Mouse (Mus musculus) T-cell, adult 2 months (primary cell): ENCODE measurements around the gene Satb2.

Source experiments
- DNase-seq: peaks from one replicate; pipeline ENCODE4 v3.0.0; 2022; ENCODE audit warnings: low spot score

The Satb2 gene

DNA sequence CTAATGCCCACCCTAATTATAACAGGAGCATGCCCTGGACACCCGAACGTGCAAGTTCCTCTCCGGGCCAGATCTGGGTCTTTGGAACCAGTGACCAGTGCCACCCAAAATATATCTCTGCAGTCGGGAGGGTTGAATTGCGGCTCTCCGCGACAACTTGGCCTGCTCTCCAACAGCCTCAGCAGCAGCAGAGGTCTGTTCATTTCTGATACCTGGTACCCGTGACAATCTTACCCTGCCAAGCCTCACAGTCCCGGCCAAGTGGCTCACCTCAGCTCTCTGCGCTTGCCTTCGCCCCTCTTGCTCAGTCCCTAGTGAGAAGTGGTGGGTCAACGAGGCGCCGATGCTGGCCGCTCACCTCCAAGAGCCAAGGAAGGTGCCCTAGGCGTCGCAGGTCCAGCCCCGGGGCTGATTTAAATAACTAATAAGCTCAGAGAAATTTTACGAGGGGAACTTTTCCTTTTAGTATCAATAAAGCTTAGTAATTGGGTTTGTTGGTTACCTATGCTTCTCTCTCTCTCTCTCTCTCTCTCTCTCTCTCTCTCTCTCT is at the start of gene Satb2:
TSS of gene Satb2 (minus strand) at position 500 of the 550 bp plus-strand sequence.
- DNase-seq = no peak

DNA sequence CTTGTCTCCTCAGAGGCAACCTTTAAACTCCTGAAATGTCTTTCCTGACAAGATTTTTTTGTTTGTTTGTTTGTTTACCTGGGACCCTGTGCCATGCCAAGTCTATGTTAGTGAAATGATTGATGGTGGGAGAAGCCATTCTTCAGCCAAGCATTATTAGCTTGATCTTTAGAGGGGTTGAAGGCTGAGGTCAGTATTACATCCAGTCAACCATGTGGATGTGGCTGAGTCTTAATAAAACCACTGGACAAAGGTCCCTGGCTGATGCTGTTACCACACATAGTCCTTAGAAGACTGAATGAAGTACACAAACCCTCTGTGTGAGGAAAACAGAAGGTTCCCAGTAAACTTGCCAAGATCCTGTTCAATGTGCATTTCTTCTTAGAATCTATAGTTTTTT is 40.5 kb upstream of the Satb2 start:
- DNase-seq = no peak

DNA sequence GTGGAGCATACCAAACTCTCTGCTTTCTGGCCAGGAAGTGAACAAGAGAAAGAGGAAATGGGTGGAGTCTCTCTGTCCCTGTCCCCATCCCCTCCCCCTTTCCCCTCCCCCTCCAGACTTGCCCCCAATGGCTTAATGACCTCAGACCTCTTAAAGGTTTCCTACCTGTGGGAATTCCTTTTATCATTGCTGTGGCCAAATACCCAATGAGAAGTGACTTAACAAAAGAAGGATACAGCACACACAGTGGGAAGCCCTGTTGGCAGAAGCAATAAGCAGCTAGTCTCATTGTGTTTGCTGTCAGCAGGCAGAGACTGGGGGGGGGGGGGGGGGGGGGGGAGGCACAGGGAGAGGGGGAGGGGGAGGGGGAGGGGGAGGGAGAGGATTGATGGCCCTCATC is 35.4 kb upstream of the Satb2 start:
- DNase-seq = no peak

DNA sequence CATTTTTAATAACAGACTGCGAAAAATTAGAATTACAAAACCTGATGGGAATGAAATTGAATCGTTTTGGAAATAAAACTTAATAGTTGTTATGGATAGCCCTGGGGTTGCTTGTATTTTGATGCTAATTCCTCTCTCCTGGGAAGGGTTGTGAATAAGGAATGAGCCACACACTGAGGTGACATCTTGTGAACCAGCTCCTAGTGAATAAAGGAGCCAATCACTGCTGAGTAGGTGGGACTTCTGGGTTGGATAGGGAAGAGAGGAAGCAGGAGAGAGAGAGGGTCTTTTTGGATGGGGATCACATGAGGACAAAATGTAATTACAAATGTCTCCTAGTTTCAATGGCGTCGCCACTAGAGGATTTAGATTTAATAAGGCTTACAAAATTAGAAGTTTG is 30.7 kb upstream of the Satb2 start:
- DNase-seq = no peak

DNA sequence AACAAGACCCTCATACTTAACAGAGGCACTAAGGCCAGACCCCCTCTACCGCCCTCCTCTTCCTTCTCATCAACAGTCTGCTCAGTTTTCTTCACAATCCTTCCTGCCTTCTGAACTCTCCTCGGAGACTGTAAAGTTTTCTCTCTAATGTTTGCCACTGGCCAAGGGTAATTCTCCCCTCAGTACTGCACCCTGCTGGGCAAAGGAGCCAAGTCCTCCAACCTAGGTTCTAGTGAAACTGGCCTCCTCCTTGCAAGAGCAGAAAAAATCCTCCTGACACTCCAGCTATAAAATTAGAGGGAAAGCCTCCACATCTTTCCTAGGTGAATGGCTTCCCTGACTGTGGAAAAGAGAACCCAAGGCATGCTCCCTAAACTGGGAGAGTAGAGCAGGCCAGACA is 16.6 kb upstream of the Satb2 start:
- DNase-seq = no peak

DNA sequence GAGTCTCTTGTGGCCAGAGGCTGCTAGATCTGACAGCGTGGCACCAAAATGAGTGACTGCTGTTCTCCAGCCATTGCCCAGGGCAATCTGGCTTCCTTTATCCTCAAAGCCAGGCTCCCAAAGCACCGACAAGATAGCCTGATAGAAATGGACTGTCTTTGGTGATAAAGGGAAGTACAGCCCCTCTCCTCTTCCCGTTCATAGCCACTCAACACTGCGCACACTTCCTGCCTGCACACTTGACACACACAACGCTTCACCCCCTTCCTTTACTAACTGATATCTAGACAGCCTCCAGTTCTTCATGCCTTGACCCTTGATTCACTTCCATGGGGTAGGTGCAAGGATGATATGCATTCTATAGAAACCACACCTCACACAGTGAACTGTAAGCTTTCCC is 13.9 kb upstream of the Satb2 start:
- DNase-seq = no peak

DNA sequence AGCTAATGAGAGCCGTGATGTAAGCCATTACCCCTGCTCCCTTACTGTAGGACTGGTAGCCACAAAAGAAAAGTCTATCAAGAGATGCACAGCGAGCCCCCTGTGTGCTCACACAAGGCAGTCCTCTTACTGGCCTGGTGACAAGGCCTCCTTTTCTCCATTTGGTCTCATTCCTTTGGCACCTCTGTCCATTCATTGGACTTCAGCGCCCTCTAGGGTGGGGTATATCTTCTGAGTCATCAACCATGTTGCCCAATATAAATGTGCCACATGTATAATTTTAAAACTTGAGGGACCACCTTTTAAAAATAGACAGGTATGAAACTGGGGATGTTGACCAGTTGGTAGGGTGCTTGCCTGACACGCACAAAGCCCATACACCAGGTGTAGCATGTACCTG is 13.2 kb upstream of the Satb2 start:
- no peak for DNase-seq

DNA sequence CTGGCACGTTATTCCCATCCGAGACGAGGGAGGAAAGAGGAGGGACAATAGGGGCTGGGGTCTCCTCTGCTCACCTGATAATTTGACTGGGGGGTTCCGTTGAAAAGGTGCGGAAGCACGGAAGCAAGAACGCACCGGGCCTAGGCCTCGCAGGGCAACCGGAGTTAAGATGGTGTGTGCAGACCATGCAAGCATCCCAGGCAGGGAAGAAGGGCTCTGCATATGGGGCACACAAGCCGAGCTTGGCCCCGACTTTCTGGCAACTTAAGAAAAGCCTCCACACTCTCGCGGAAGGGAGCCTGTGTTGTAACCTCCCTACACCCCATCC is 6.0 kb upstream of the Satb2 start:
- no peak for DNase-seq

DNA sequence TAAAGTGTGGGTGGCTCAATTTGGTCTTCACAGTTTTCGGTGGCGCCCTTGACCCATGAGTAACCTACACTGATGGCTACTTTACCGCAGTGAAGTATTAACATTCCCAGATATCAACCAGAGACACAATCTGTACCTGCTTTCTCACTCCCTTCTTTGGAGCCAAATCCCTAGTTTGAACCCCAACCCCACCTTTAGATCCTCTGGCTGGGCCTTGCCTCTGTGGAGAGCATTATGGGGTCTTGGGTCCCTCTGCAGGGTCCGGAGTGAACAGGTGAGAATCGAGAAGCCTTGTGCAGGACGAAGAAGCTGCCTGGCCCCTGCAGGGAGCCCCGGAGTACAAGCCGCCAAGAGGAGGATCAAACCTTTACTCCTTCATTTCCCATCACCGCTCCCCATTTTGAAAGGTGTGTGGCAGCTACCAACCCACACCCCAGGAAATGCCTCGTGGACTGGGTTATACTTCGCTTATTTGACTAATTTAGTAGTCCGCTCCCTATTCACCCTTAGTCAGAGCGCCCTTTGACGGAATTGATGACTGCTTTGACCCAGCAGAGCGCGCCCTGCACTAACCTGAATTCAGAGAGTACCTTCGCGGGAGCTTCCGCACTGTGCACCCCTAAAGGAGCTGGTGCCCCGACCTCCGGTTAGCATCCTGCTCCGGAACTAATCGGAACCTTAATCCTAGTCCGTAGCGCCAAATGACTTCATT is 5.5 kb upstream of the Satb2 start:
- DNase-seq = no peak

DNA sequence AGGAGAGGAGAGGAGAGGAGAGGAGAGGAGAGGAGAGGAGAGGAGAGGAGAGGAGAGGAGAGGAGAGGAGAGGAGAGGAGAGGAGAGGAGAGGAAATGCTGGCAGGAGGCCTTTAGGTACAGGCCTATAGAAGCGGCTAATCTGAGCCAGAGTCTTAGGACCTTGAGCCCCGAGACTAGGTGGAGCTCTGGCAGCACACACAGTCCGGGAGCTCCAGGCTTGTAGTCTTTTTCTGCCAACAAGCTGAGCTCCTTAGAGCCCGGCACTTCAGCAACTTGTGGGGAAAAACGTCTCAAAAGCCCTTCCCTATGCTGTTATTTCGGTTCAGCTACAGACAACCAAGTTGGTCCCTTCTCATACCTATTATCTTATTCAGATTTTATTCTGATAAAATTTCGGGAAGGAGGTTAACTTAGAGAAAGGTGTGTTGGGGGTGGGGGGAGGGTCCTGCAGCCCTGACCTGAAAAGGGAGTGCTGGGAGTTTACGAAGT is 4.7 kb upstream of the Satb2 start:
- DNase-seq = no peak

DNA sequence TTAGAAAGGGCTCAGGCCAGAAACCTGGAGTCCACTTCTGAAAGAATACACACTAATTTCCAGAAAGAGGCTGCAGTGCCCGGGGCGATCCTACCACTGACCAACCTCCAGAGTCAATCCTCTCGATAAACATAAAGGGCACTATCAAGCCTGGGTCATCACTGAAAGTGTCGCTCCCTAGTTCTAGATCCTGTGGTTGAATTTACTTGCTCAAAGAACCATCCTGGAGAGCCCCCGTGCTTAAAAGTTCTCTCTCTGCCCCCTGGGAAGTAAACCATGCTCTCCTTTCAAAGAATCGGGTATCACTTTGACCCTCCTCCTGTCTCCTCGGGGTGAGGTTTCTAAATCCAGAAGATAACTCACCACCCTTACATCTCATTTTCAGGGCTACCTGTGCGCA is 4.2 kb upstream of the Satb2 start:
- no peak for DNase-seq

DNA sequence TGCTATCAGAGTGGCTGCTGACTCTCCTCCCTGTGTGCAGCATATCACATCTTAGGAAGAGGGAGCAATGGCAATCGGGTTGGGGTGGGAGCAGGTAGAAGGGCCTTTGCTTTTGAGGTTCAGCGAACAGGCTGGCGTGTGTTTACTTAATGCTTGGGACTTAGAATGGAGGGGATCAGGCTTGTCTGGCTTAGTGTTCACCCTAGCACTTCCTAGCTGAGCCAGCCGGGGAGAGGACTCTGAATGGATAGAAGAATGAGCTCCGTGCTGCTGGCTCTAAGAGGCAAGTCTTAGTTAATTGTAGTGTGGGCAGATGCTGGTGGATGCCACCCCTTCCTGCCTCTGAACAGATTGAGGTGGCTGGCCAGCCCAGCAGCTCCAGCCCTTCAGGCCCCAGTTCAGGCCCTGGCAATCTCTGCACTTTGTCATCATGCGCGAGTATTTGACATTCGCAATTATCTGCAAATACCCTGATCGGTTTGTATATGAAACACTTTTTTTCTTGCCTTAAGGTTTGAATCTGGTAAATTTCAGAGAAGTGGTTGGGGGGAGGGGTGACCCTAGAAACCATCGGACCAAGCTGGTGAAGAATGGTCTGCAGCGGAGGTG is 3.6 kb upstream of the Satb2 start:
- no peak for DNase-seq

DNA sequence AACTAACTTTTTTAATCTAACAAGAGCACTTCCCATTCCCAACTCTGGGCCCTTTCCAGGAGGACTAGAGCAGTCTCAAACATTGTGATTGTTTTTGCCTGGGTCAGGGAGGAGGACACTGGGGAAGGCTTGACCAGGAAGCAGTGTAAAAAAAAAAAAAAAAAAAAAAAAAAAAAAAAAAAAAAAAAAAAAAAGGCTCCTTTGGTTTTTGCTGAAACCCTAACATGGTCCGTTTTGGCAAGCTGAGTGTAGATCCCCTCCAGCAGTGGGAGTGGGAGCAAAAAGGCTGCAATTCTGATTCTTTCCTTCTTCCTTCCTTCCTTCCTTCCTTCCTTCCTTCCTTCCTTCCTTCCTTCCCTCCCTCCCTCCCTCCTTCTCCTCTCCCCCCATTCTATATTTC is 3.1 kb upstream of the Satb2 start:
- no peak for DNase-seq

DNA sequence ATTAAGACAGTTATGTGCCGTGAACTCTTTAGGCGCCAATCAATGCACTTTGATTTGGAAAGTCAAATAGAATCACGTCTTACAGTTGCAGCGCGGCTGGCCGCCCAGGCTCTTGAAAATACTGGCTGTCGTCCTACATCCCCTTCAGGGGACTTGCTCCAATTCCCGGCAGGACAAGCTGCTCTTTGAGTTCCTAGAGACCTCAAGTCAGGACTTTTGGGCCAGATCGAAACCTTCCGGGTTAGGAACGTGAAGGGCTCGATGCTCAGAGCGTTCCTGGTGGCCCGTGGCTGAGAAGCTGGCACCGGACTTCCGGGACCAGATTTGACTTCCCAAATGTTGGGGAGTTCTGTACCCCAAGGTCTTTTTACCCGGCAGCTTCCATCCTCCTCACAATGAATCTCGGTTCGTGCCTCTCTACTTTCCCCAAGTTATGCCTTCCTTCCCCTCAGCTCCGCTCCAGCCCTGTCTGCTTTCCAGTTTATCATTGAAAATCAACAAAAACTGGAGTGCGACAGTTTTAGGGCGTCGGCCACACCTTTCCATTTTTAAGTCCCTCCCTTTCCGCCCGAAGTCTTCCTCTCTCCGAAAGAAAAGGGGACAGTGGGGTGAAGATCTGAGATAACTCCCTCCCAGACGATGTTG is 2.3 kb upstream of the Satb2 start:
- DNase-seq = no peak

DNA sequence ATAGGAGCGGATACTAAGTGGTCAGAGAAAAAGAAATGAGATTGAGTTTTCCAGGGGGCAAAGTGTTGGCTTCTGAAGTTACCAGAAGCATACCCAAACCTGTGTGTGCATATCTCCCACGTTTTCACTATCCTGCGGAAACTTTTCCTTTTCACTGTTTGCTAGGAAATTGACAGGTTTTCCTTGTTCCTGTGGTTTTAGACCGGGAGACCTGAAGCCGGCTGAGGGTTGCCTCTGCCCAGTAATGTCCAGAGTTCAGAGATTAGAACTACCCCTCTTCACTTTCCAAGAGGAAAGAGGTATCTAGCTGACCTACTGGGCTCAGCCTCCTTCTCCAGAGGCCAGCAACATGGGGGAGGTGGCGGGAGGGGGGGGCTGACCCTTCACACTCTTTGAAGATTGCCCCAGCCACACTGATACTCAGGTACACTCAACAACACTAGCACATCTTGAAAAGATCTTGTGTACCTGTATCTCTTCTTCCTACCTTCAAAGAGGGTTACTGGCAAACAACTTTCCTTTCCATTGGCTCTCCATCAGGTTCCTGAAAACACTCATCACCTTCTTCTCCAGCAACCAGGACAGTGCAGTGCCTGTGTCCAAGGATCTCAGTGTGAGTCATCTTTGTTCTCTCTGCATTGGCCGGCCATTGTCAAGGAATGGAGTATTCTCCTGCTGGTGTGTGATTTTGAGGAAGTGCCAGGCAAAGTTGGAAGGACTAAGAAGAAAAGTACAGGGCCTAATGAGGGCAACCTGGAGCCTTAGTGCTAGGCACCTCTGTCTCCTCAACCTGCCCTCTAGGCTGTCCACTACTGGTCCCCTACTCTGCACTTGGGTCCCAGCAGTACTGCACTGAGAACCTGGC is 1.3 kb upstream of the Satb2 start:
- no peak for DNase-seq

DNA sequence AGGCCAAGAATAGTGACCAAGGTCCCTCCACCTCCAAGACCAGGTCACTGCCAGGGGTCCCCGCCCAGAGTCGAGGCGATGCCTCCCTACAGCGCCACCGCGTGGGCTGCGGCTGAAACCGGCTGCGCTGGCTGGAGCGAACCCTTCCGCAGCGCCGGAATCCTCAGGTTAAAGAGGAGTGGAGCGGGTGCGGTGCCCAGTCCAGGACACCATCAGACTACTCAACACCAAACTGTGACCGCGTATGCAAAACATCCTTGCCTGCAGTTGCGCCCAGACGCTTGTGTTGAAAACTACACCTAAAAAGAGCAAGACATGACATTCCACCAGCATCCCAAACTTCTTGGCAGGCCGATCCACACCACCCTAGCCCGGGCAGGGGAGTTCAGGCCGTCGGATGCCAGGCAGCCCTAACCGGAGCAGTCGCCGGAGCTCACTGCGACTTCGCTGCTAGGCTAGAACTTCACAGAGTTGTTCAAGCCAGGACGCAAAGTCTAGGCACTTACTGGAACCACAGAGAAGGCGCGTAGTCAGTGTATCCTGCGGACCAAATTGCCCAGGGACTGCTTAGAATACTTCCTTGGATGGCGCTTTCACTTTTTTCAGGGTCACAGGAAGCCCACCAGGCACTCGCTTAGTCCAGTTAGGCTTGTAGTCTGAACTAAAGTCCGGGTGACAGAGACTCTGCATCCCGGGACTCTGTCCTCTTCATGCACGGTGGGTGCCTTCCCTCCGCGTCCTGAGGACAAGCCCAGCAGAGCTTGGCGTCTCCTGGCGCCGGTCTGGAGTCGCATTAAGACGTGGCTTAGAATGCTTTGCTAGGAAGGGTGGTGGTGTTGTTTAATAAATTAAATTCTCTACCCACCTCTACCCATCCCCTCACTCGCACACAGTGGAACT is 999 bp downstream of the Satb2 start:
- DNase-seq = no peak

DNA sequence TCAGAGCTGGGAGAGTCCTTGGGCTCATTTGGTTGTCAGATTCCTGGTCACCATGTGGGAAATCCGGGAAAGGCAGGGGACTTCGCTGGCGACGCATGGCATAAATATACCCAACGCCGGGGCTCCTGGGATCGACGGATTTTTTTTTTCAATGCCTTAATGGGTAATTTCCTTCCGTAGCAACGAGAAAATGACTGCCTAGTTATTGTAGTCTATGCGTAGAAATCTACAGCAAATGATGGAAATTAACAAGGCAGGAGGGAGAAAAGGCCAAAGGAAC is 1.7 kb downstream of the Satb2 start:
- no peak for DNase-seq

DNA sequence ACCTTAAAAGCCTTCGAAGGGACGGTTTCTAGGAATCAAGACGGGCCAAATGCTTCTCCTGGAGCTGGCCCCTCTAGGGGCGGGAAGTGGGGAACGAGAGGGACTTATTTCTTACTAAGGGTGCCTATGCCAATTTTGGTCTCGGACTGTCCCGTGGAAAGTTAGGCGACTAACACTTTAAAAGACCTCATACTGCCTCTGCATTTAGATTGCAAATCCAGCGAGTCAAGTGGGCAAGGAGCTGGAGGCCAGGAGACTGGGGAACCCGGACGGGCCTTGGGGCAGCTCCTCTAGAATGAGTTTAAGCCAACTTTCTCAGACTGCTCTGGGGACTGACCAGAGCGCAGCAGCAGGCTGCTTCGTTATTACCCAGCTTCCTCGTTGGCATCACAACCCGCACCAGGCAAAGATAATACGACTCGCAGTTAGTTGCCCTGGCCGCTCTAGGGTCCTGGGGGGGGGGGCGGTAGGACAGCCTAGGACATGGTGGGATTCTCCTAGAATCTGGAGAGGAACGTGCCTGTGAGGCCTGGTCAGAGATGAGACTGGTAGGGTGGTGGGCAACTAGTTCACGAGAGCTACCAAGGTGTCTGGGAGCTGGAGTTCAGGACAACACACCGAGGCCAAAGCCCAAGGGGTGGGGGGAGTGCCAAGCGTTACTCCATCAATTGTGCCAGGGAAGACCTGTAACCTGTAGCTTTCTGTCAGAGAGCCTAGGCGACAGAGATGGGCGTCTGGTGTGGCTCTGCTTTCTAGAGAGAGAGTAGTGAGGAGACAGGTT is 2.2 kb downstream of the Satb2 start:
- no peak for DNase-seq

DNA sequence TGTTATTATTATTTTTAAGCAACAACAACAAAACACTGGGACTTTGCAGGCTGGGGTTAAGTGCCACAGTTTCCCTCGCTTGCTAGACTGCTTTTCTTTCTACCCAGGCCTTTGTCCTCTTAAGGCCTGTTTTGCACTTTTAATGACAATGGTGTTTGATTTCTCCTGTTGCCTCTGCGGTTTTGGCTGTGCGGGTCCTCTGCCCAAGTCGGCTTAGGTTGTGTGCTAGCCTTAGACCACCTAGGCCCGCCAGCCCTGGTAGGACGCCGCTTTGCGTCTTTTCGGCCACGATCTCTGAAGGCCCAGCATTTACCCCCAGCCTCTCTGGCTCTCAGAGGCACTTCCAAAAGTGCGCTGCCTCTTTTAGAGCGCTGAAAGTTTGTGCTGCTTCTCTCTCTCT is 2.9 kb downstream of the Satb2 start:
- DNase-seq = no peak

DNA sequence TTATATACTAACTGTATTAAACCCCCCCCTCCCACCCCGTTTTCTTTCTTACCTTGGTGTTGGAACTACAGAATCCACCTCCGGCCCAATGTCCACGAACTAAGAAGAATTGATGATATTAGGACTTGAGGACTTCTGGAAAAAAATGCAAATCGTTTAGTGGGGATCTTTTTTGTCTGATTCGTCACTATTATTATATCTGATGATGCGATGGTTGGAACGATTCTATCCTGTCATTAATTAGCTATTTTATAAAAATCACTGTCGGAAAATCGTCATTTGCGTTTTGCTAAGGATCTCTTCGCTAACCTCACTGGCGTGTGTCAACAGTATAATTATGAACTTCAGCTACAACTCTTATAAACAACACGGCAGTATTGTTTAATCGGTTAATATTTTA is 4.3 kb downstream of the Satb2 start:
- no peak for DNase-seq

DNA sequence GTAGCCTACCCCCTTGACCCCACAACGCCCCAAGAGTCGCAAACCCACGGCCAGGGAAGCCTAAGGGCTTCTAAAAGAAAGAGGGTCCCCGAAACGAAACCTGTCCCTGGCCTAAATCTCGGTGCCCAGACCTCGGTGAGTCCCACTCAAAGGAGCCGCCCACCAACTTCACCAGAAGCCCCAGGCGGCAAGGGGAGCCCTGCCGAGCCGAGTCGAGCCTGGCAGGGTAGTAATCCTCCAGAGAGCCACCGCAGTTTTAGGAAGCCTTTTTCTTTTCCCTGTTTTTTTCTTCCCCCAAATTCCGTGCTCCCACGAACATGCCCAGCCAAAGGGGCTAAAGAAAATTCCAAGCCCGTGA is 4.9 kb downstream of the Satb2 start:
- DNase-seq = no peak
